Mouse (Mus musculus): ENCODE measurements around the gene Pde8b. TPM values are rescaled to one million over a fixed set of nuclear protein-coding genes. Genes with fewer than 3 reads are reported as not detected.
"Not testable (repeated sequence)": the region's sequence is repeated elsewhere in the genome, so short reads cannot be mapped to it uniquely, and the experiment has no call there.

The Pde8b gene
- polyA plus RNA-seq, 1 experiment from 2014 or later: 0.63 TPM

- H3K4me2 ChIP-seq (ENCODE audit: low read depth, low read length): no peak overlapping the region
- no peak overlapping the region for H3K27ac ChIP-seq (ENCODE audit: low read depth)
- DNase-seq (no peak), ATAC-seq (no peak)
- no peaks in the 10 kb centered on the region for H3K36me3 ChIP-seq (replicated peaks; ENCODE audit: insufficient read depth, low read length)
- no peaks in the 10 kb centered on the region for H3K9me3 ChIP-seq (ENCODE audit: low read length)
- H3K27me3 ChIP-seq (ENCODE audit: insufficient read depth, low read length): peaks cover 30% of the 10 kb centered on the region
- no peaks in the 10 kb centered on the region; the same call in 1 of the 2 replicates for H3K4me1 ChIP-seq (ENCODE audit: insufficient read depth)
- no peak for TF ChIP-seq EP300 (IDR thresholded peaks at IDR 0.05; ENCODE audit: low read depth)
- TF ChIP-seq CTCF (IDR thresholded peaks at IDR 0.05; ENCODE audit: low read depth): no peak
- H3K9ac ChIP-seq (replicated peaks): no peak overlapping the region
- WGBS (ENCODE audit: insufficient replicate concordance): 56% methylated on average over 2 of the region's 2 CpGs
- H3K4me3 ChIP-seq (ENCODE audit: low read depth, low read length): no peak overlapping the region
Observed at GRCm38 (mm10) chr13:95223427-95223772, 26.7 kb downstream of the Pde8b start.

- 2% methylated on average over 76 of the region's 96 CpGs for WGBS (ENCODE audit: insufficient replicate concordance)
- DNase-seq (peak; percentile 14), ATAC-seq (no peak)
- peak overlapping the region; percentile 70 for H3K4me2 ChIP-seq (ENCODE audit: low read depth, low read length)
- no peak overlapping the region; the same call in 1 of the 2 replicates for H3K9ac ChIP-seq (replicated peaks)
- TF ChIP-seq CTCF (IDR thresholded peaks at IDR 0.05; ENCODE audit: low read depth) (no peak), EP300 (IDR thresholded peaks at IDR 0.05; ENCODE audit: low read depth) (no peak)
- peaks cover 30% of the 10 kb centered on the region for H3K27me3 ChIP-seq (ENCODE audit: insufficient read depth, low read length)
- H3K27ac ChIP-seq (ENCODE audit: low read depth): no peak overlapping the region
- no peaks in the 10 kb centered on the region; the same call in 1 of the 2 replicates for H3K4me1 ChIP-seq (ENCODE audit: insufficient read depth)
- H3K36me3 ChIP-seq (replicated peaks; ENCODE audit: insufficient read depth, low read length): no peaks in the 10 kb centered on the region
- no peaks in the 10 kb centered on the region for H3K9me3 ChIP-seq (ENCODE audit: low read length)
- peak overlapping the region; percentile 48 for H3K4me3 ChIP-seq (ENCODE audit: low read depth, low read length)
Observed at GRCm38 (mm10) chr13:95222569-95223426, 27.3 kb downstream of the Pde8b start.

DNA sequence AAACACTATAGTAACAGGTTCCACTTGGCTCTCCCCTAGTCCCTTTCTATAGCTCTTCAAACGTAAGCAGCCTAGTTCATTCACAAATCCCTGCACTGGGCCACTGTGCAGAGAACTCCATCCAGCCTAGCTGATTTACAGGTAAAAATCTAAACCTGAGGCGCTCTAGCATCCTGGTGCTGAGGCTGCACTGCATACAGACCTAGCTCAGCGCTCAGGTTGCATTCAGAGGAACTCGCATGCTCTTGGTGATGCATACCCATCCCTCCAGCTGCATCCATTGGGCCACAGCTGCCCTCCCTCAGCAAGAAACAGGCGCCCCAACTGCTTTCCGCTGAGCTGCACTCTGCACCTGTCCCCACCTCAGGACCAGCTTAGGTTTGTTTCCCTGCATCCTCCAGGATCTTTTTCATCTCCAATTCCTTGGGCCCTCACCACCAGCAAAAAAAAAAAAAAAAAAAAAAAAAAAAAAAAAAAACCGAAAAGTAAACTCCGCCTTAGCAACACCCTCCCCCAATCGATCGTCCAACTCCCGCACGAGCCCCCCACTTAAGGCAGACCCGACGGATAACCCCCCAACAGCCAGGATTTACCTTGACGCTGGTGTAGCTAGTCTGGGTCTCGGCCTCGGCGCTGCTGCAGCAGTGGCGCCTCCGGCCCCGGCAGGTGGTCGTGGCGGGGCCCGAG is 28.1 kb downstream of the Pde8b start:
- WGBS (ENCODE audit: insufficient replicate concordance): 7% methylated on average over 24 of the region's 24 CpGs
- no peak for ATAC-seq
- Histone ChIP-seq H3K4me3 (ENCODE audit: low read depth, low read length) (peak overlapping the region; percentile 48), H3K27ac (ENCODE audit: low read depth) (no peak overlapping the region), H3K27me3 (ENCODE audit: insufficient read depth, low read length) (peaks cover 30% of the 10 kb centered on the region), H3K4me1 (ENCODE audit: insufficient read depth) (no peaks in the 10 kb centered on the region; the same call in 1 of the 2 replicates), H3K4me2 (ENCODE audit: low read depth, low read length) (peak overlapping the region; percentile 70), H3K36me3 (replicated peaks; ENCODE audit: insufficient read depth, low read length) (no peaks in the 10 kb centered on the region), H3K9me3 (ENCODE audit: low read length) (no peaks in the 10 kb centered on the region), H3K9ac (replicated peaks) (no peak overlapping the region)
- no peak for DNase-seq
- TF ChIP-seq EP300 (IDR thresholded peaks at IDR 0.05; ENCODE audit: low read depth) (no peak), CTCF (IDR thresholded peaks at IDR 0.05; ENCODE audit: low read depth) (no peak)

- H3K4me3 ChIP-seq (ENCODE audit: low read depth, low read length); H3K9me3 ChIP-seq (ENCODE audit: low read length); H3K27me3 ChIP-seq (ENCODE audit: insufficient read depth, low read length); H3K4me2 ChIP-seq (ENCODE audit: low read depth, low read length); DNase-seq; H3K36me3 ChIP-seq (replicated peaks; ENCODE audit: insufficient read depth, low read length); ATAC-seq; H3K9ac ChIP-seq (replicated peaks); H3K27ac ChIP-seq (ENCODE audit: low read depth); H3K4me1 ChIP-seq (ENCODE audit: insufficient read depth): not testable (repeated sequence)
- WGBS (ENCODE audit: insufficient replicate concordance): 59% methylated on average over 1 of the region's 1 CpGs
Observed at GRCm38 (mm10) chr13:95215661-95216170, 34.4 kb downstream of the Pde8b start.

DNA sequence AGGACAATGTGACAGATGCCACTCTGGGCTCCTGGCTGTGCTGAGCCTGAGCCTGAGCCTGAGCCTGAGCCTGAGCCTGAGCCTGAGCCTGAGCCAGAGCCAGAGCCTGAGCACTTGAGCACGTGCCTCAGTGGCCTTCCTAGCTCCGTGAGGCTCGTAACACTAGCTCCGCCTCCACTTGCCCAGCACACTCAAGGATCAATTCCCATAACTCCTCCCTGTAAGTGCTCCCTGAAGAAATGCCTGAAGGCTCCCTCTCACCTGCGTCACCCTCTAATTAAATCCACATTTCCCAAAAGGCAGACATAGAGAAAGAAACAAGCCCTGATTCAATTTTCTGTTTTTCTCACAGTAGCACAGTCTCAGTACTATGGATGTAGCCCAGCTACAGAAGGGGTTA is 37.8 kb downstream of the Pde8b start:
- no peaks in the 10 kb centered on the region for H3K9me3 ChIP-seq (ENCODE audit: low read length)
- no peak overlapping the region for H3K9ac ChIP-seq (replicated peaks)
- no peaks in the 10 kb centered on the region for H3K27me3 ChIP-seq (ENCODE audit: insufficient read depth, low read length)
- 69% methylated on average over 5 of the region's 5 CpGs for WGBS (ENCODE audit: insufficient replicate concordance)
- no peak overlapping the region for H3K4me2 ChIP-seq (ENCODE audit: low read depth, low read length)
- no peaks in the 10 kb centered on the region for H3K36me3 ChIP-seq (replicated peaks; ENCODE audit: insufficient read depth, low read length)
- H3K27ac ChIP-seq (ENCODE audit: low read depth): no peak overlapping the region
- H3K4me3 ChIP-seq (ENCODE audit: low read depth, low read length): no peak overlapping the region
- ATAC-seq (no peak), DNase-seq (no peak)
- no peak for TF ChIP-seq EP300 (IDR thresholded peaks at IDR 0.05; ENCODE audit: low read depth)
- no peaks in the 10 kb centered on the region for H3K4me1 ChIP-seq (ENCODE audit: insufficient read depth)

DNA sequence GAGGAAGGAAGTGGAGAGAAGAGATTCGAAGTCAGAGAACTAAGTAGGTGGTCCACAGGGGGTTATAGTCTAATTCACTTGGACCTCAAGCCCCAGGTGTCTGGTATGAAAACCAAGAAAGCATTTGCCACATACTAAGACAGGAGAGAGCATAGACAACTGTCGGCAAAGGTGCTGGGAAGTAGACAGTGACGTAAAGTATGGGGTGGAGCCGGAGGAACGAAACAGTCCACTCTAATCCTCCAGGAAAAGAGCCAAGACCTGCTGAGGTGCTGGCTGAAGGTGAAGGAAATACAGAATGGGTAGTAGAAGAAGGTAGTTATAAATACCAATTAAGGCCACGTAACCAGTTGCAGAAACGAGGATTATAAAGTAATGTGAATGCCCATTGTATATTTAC is 42.8 kb downstream of the Pde8b start:
- H3K27me3 ChIP-seq (ENCODE audit: insufficient read depth, low read length); H3K9ac ChIP-seq (replicated peaks); H3K4me2 ChIP-seq (ENCODE audit: low read depth, low read length); H3K36me3 ChIP-seq (replicated peaks; ENCODE audit: insufficient read depth, low read length); ATAC-seq; H3K27ac ChIP-seq (ENCODE audit: low read depth); H3K4me1 ChIP-seq (ENCODE audit: insufficient read depth); DNase-seq; H3K4me3 ChIP-seq (ENCODE audit: low read depth, low read length); H3K9me3 ChIP-seq (ENCODE audit: low read length): not testable (repeated sequence)
- 77% methylated on average over 7 of the region's 7 CpGs for WGBS (ENCODE audit: insufficient replicate concordance)
